Mouse (Mus musculus): ENCODE results near the gene Myof.

Myof gene

GRCm38 (mm10) chr19:38043281-38043981 lies at the start of gene Myof:
Gene Myof (minus strand): TSS chr19:38043577.
- peak; percentile 72 to 76 for DNase-seq (ENCODE audit: low spot score in 2 of 2)

- DNase-seq (ENCODE audit: low spot score in 2 of 2), result no peak
Measured at GRCm38 (mm10) chr19:38091512-38091985, 48.2 kb upstream of the Myof start.

- no peak for DNase-seq (ENCODE audit: low spot score in 2 of 2)
Measured at GRCm38 (mm10) chr19:38089358-38089757, 46.0 kb upstream of the Myof start.

GRCm38 (mm10) chr19:38086948-38087551 lies 43.7 kb upstream of the Myof start:
- peak; percentile 18 to 68 for DNase-seq (ENCODE audit: low spot score in 2 of 2)

GRCm38 (mm10) chr19:38085841-38086240 lies 42.5 kb upstream of the Myof start:
- DNase-seq (ENCODE audit: low spot score in 2 of 2), result no peak

- DNase-seq (ENCODE audit: low spot score in 2 of 2), result peak in 1 of 2 experiments; percentile 15
Measured at GRCm38 (mm10) chr19:38082931-38083525, 39.7 kb upstream of the Myof start.

- DNase-seq (ENCODE audit: low spot score in 2 of 2), result no peak
Measured at GRCm38 (mm10) chr19:38081361-38081760, 38.0 kb upstream of the Myof start.

- DNase-seq (ENCODE audit: low spot score in 2 of 2), result no peak
Measured at GRCm38 (mm10) chr19:38077851-38078540, 34.6 kb upstream of the Myof start.

GRCm38 (mm10) chr19:38076251-38076650 lies 32.9 kb upstream of the Myof start:
- no peak for DNase-seq (ENCODE audit: low spot score in 2 of 2)

- DNase-seq (ENCODE audit: low spot score in 2 of 2), result no peak
Measured at GRCm38 (mm10) chr19:38075051-38075450, 31.7 kb upstream of the Myof start.

- no peak for DNase-seq (ENCODE audit: low spot score in 2 of 2)
Measured at GRCm38 (mm10) chr19:38073226-38073625, 29.8 kb upstream of the Myof start.

- DNase-seq (ENCODE audit: low spot score in 2 of 2), result no peak
Measured at GRCm38 (mm10) chr19:38064051-38064450, 20.7 kb upstream of the Myof start.

- no peak for DNase-seq (ENCODE audit: low spot score in 2 of 2)
Measured at GRCm38 (mm10) chr19:38063201-38063600, 19.8 kb upstream of the Myof start.

- no peak for DNase-seq (ENCODE audit: low spot score in 2 of 2)
Measured at GRCm38 (mm10) chr19:38056931-38057330, 13.6 kb upstream of the Myof start.

- no peak for DNase-seq (ENCODE audit: low spot score in 2 of 2)
Measured at GRCm38 (mm10) chr19:38056276-38056675, 12.9 kb upstream of the Myof start.

- DNase-seq (ENCODE audit: low spot score in 2 of 2), result no peak
Measured at GRCm38 (mm10) chr19:38055798-38056197, 12.4 kb upstream of the Myof start.

GRCm38 (mm10) chr19:38054720-38055192 lies 11.4 kb upstream of the Myof start, which contains the start of gene Cep55:
Gene Cep55 (plus strand): TSS chr19:38055011.
- peak; percentile 91 to 95 for DNase-seq (ENCODE audit: low spot score in 2 of 2)

GRCm38 (mm10) chr19:38054149-38054719 lies 10.9 kb upstream of the Myof start:
- DNase-seq (ENCODE audit: low spot score in 2 of 2), result peak; percentile 78 to 79

GRCm38 (mm10) chr19:38053227-38054041 lies 10.1 kb upstream of the Myof start:
- DNase-seq (ENCODE audit: low spot score in 2 of 2), result no peak

- no peak for DNase-seq (ENCODE audit: low spot score in 2 of 2)
Measured at GRCm38 (mm10) chr19:38049686-38050085, 6.3 kb upstream of the Myof start.

GRCm38 (mm10) chr19:38045198-38045597 lies 1.8 kb upstream of the Myof start:
- DNase-seq (ENCODE audit: low spot score in 2 of 2), result no peak
